Mouse (Mus musculus) heart, embryonic 14.5 days (tissue): Measurements from ENCODE around the gene Zc3h13. TPM values are rescaled to one million over a fixed set of nuclear protein-coding genes. Genes with fewer than 3 reads are reported as not detected.

Source experiments
- ATAC-seq: fragments of 200-750 bp; cut with Nextera tagmentation; 2 replicates; pipeline ENCODE4 v1.8.0; 2017; ENCODE audit warnings: low read depth, moderate TSS enrichment; ENCODE audit not compliant: insufficient number of reproducible peaks, insufficient read depth, low FRiP score
- H3K27ac ChIP-seq, 2 experiments: fragments of 200-500 bp in 1 of 2; fragments of 300-500 bp in 1 of 2; sonication (generic) in 1 of 2; replicated peaks in 1 of 2; 2 replicates each; pipeline ENCODE4 v1.5.1; 2012 to 2014; ENCODE audit warnings: low read depth in 2 of 2, low read length in 2 of 2, control low read depth in 1 of 2, mild to moderate bottlenecking in 1 of 2, mixed read lengths in 1 of 2; ENCODE audit not compliant: control insufficient read depth in 1 of 2, insufficient read depth in 1 of 2
- H3K27me3 ChIP-seq: fragments of 300-500 bp; sonication (generic); 2 replicates; pipeline ENCODE4 v1.6.1; 2014; ENCODE audit warnings: mild to moderate bottlenecking, low read length, control low read depth; ENCODE audit not compliant: control insufficient read depth, insufficient read depth
- H3K36me3 ChIP-seq: fragments of 300-500 bp; sonication (generic); 2 replicates; pipeline ENCODE4 v1.6.1; 2014; ENCODE audit warnings: mild to moderate bottlenecking, control low read depth, low read length, mixed read lengths; ENCODE audit not compliant: control insufficient read depth, insufficient read depth
- H3K4me1 ChIP-seq, 2 experiments: fragments of 200-500 bp in 1 of 2; fragments of 300-500 bp in 1 of 2; sonication (generic) in 1 of 2; 2 replicates each; pipeline ENCODE4 v1.6.1; 2012 to 2014; ENCODE audit warnings: low read length in 2 of 2, control low read depth in 1 of 2, mixed read lengths in 1 of 2; ENCODE audit not compliant: control insufficient read depth in 2 of 2, insufficient read depth in 2 of 2
- H3K4me2 ChIP-seq: fragments of 300-500 bp; sonication (generic); 2 replicates; pipeline ENCODE4 v1.6.1; 2014; ENCODE audit warnings: mild to moderate bottlenecking, low read length
- H3K4me3 ChIP-seq, 2 experiments: fragments of 200-500 bp in 1 of 2; fragments of 300-500 bp in 1 of 2; sonication (generic) in 1 of 2; 2 replicates each; pipeline ENCODE4 v1.5.1; 2012 to 2014; ENCODE audit warnings: low read length in 2 of 2, mild to moderate bottlenecking in 2 of 2, control low read depth in 1 of 2, low read depth in 1 of 2, moderate library complexity in 1 of 2; ENCODE audit not compliant: control insufficient read depth in 1 of 2, insufficient read depth in 1 of 2
- H3K9ac ChIP-seq: fragments of 300-500 bp; sonication (generic); 2 replicates; pipeline ENCODE4 v1.6.1; 2014; ENCODE audit warnings: mild to moderate bottlenecking, low read length
- H3K9me3 ChIP-seq: fragments of 300-500 bp; sonication (generic); 2 replicates; pipeline ENCODE4 v1.6.1; 2016; ENCODE audit warnings: low read length, control low read depth; ENCODE audit not compliant: control insufficient read depth
- WGBS: fragments of 180-500 bp; shearing (Covaris S2); extraction: QIAGEN DNeasy Blood & Tissue Kit; methylation state at CpG from one replicate; pipeline ENCODE4 v1.1.7; 2014; 5-methylcytosine and 5-hydroxymethylcytosine counted together
- polyA plus RNA-seq: library from polyadenylated mRNA; unstranded; fragments of >200 nt; fragmentation: Nextera tagmentation; extraction: Ambion mirVana; gene quantifications from 2 replicates; pipeline ENCODE4 v1.2.1, GENCODE M21; 2014

Gene Zc3h13
- polyA plus RNA-seq, 1 experiment from 2014 or later: 20.1 TPM

DNA sequence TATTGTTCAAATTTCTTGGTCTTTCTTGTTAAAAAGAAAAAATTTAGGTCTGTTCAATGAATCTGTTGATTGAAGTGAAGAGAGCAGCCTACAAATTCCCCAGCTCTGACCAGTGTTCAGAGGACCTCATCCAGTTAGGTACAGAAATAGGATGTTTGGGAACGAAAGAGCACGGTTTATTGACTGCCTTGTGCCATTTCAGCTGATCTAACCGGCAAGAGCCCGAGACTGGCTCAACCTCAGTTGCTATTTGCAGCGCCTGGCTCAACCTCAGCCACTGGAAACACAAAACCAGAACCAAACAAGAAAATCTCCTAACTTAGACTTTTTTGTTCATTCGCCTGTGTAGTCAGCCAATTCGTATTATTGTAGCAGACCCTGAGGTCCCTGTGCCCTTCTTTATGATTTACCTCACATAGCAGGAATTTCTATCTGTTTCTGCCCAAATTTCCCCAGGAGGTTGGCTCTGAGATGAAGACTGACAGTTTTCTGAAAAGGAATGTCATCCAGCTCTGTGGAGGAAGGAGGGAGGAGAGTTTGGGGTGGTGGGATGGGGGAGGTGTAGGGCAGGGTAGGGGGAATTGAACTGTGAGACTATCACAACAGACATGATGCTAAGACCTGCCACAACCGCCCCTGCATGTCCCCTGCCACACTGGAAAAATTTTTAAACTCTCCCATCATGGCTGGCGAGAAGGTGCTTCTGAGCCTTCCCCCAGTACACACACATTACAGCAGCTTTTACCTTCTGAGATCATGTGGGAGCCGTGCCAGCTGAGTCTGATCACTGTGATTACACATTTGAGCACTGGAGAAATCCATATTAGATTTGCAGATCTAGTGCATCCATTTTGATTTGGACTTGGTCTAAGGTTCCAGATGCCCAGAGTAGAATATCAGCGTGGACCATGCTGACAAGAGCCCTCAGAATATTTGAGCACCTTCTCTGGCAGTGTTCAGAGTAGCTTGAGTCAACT is 37.9 kb upstream of the Zc3h13 start:
- H3K4me1 ChIP-seq: no peaks in the 10 kb centered on the region
- ATAC-seq: no peak
- no peaks in the 10 kb centered on the region for H3K36me3 ChIP-seq
- H3K9ac ChIP-seq: no peak overlapping the region
- H3K27me3 ChIP-seq: no peaks in the 10 kb centered on the region
- H3K9me3 ChIP-seq: no peaks in the 10 kb centered on the region
- WGBS: 72% methylated on average over 11 of the region's 11 CpGs
- H3K4me3 ChIP-seq: no peak overlapping the region
- H3K4me2 ChIP-seq: no peak overlapping the region
- H3K27ac ChIP-seq: no peak overlapping the region

DNA sequence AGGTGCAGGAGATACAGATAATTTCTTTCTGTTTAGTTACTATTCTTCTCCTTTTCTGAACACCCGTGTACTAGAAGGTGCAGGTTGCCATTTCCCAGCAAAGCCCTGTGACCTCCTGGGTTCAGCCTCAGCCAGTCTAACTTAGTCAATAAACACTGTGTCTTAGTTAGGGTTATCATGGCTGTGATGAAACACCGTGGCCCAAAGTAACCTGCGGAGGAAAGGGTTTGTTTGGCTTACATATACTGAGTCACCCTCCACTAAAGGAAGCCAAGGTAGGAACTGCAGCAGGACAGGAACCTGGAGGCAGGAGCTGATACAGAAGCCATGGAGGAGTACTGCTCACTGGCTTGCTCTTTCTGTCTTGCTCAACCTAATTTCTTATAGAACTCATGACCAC is 33.7 kb upstream of the Zc3h13 start:
- Histone ChIP-seq H3K27ac (no peak overlapping the region), H3K4me3 (no peak overlapping the region), H3K4me2 (no peak overlapping the region), H3K4me1 (no peaks in the 10 kb centered on the region), H3K9ac (no peak overlapping the region), H3K36me3 (no peaks in the 10 kb centered on the region), H3K27me3 (no peaks in the 10 kb centered on the region), H3K9me3 (no peaks in the 10 kb centered on the region)
- WGBS: 80% methylated on average over 3 of the region's 3 CpGs
- no peak for ATAC-seq

- H3K9ac ChIP-seq: no peak overlapping the region
- WGBS: 33% methylated on average over 5 of the region's 5 CpGs
- ATAC-seq: no peak
- H3K9me3 ChIP-seq: no peaks in the 10 kb centered on the region
- H3K27me3 ChIP-seq: no peaks in the 10 kb centered on the region
- no peak overlapping the region for H3K4me3 ChIP-seq
- H3K36me3 ChIP-seq: no peaks in the 10 kb centered on the region
- H3K27ac ChIP-seq: no peak overlapping the region
- no peak overlapping the region for H3K4me2 ChIP-seq
- no peaks in the 10 kb centered on the region for H3K4me1 ChIP-seq
These were observed 27.7 kb upstream of the Zc3h13 start for GRCm38 (mm10) chr14:75256521-75256920.

DNA sequence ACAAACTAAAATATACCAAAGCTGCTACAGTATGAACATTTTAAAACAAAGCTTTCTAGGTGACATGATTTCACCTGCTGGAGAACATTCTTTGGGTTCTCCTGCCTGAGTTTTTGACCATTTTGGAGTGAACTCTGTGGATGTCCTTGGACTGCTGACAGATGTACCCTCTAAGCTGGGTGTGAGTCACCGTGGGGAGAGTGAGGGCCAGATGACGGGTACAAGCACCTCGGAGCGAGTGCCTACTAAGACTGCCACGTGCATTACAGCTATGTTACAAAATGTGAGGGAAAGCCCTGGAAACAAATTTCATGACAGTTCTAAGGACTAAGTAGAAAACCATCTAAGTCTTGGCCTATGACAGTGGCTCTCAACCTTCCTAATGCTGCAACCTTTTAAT is 14.6 kb upstream of the Zc3h13 start:
- 48% methylated on average over 5 of the region's 5 CpGs for WGBS
- ATAC-seq: no peak
- Histone ChIP-seq H3K4me2 (no peak overlapping the region), H3K9ac (no peak overlapping the region), H3K4me3 (no peak overlapping the region), H3K27me3 (no peaks in the 10 kb centered on the region), H3K9me3 (no peaks in the 10 kb centered on the region), H3K27ac (no peak overlapping the region), H3K36me3 (no peaks in the 10 kb centered on the region), H3K4me1 (no peaks in the 10 kb centered on the region)

DNA sequence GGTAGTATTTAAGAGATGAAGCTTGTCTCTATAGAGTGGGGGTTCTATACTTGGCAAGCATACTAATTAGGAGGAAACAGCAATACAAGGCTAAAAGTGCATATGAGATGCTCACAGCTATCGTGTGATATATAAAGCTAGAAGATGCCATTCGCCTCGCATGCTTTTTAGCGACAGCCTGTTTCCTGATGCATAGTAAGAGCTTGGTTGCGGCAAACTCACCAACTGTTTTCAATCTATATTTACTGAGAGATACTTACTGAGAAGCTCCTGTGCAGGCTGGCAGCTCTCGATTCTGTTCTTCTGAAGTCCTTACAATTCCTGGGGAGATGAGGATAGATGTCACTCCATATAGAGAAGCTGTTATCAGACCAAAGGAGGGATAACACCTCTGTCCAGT is 4.5 kb upstream of the Zc3h13 start:
- no peak overlapping the region for H3K27ac ChIP-seq

GRCm38 (mm10) chr14:75280406-75280805 is 3.8 kb upstream of the Zc3h13 start:
- ATAC-seq: no peak
- 32% methylated on average over 5 of the region's 5 CpGs for WGBS
- H3K27me3 ChIP-seq: no peaks in the 10 kb centered on the region; the same call in 1 of the 2 replicates

More for the DNA sequence above, 4.5 kb upstream of the Zc3h13 start:
- H3K36me3 ChIP-seq: no peaks in the 10 kb centered on the region
- no peaks in the 10 kb centered on the region for H3K9me3 ChIP-seq
- no peak overlapping the region for H3K4me2 ChIP-seq
- H3K4me1 ChIP-seq: peaks cover 2 to 4% of the 10 kb centered on the region in 2 experiments; a peak in 3 of 4 replicates
- no peak overlapping the region for H3K9ac ChIP-seq
- ATAC-seq: no peak
- WGBS: 74% methylated on average over 6 of the region's 6 CpGs
- H3K27me3 ChIP-seq: no peaks in the 10 kb centered on the region; the same call in 1 of the 2 replicates
- no peak overlapping the region for H3K4me3 ChIP-seq

GRCm38 (mm10) chr14:75283609-75284192 is 472 bp upstream of the Zc3h13 start:
- ATAC-seq: no peak
- WGBS: 5% methylated on average over 19 of the region's 19 CpGs
- Histone ChIP-seq H3K4me2 (peak overlapping the region; percentile 75), H3K4me3 (peak overlapping the region; percentile 94 to 99), H3K27ac (peak overlapping the region; percentile 67 to 87; a peak in 2 of 4 replicates), H3K4me1 (peaks cover 2 to 15% of the 10 kb centered on the region in 2 experiments), H3K9ac (peak overlapping the region; percentile 94), H3K9me3 (no peaks in the 10 kb centered on the region), H3K36me3 (no peaks in the 10 kb centered on the region), H3K27me3 (no peaks in the 10 kb centered on the region)

More at GRCm38 (mm10) chr14:75280406-75280805, 3.8 kb upstream of the Zc3h13 start:
- Histone ChIP-seq H3K4me2 (no peak overlapping the region), H3K36me3 (no peaks in the 10 kb centered on the region), H3K9me3 (no peaks in the 10 kb centered on the region), H3K9ac (no peak overlapping the region), H3K4me3 (no peak overlapping the region), H3K27ac (no peak overlapping the region), H3K4me1 (peaks cover 2 to 10% of the 10 kb centered on the region in 2 experiments)
